Mouse (Mus musculus) neural tube, embryonic 13.5 days (tissue): Measurements from ENCODE around the gene Fbxl16. TPM values are rescaled to one million over a fixed set of nuclear protein-coding genes. Genes with fewer than 3 reads are reported as not detected.
"Not testable (repeated sequence)": the region's sequence is repeated elsewhere in the genome, so short reads cannot be mapped to it uniquely, and the experiment has no call there.

Source experiments
- ATAC-seq: fragments of 200-750 bp; cut with Nextera tagmentation; 2 replicates; pipeline ENCODE4 v1.8.0; 2017; ENCODE audit warnings: low read depth, mild to moderate bottlenecking, moderate TSS enrichment, moderate library complexity
- H3K27ac ChIP-seq: fragments of 300-500 bp; sonication (generic); replicated peaks from 2 replicates; pipeline ENCODE4 v1.5.1; 2015; ENCODE audit warnings: moderate library complexity, mild to moderate bottlenecking, inconsistent platforms
- H3K27me3 ChIP-seq: fragments of 300-500 bp; sonication (generic); 2 replicates; pipeline ENCODE4 v1.6.1; 2015; ENCODE audit warnings: mild to moderate bottlenecking, inconsistent platforms
- H3K36me3 ChIP-seq: fragments of 300-500 bp; sonication (generic); 2 replicates; pipeline ENCODE4 v1.6.1; 2015; ENCODE audit warnings: mild to moderate bottlenecking, inconsistent platforms
- H3K4me1 ChIP-seq: fragments of 300-500 bp; sonication (generic); replicated peaks from 2 replicates; pipeline ENCODE4 v1.6.1; 2015; ENCODE audit warnings: inconsistent platforms
- H3K4me2 ChIP-seq: fragments of 300-500 bp; sonication (generic); 2 replicates; pipeline ENCODE4 v1.6.1; 2015; ENCODE audit warnings: inconsistent platforms, mild to moderate bottlenecking, moderate library complexity
- H3K4me3 ChIP-seq: fragments of 300-500 bp; sonication (generic); 2 replicates; pipeline ENCODE4 v1.5.1; 2015; ENCODE audit warnings: mild to moderate bottlenecking, inconsistent platforms
- H3K9ac ChIP-seq: fragments of 300-500 bp; sonication (generic); 2 replicates; pipeline ENCODE4 v1.6.1; 2015; ENCODE audit warnings: moderate library complexity, mild to moderate bottlenecking, inconsistent platforms
- H3K9me3 ChIP-seq: fragments of 300-500 bp; sonication (generic); 2 replicates; pipeline ENCODE4 v1.6.1; 2016; ENCODE audit warnings: inconsistent platforms
- WGBS: fragments of 180-500 bp; shearing (Covaris S2); methylation state at CpG from one replicate; pipeline ENCODE4 v1.1.7; 2015; 5-methylcytosine and 5-hydroxymethylcytosine counted together
- polyA plus RNA-seq: library from polyadenylated mRNA; unstranded; fragments of >200 nt; fragmentation: Nextera tagmentation; extraction: Ambion mirVana; gene quantifications from 2 replicates; pipeline ENCODE4 v1.2.1, GENCODE M21; 2015

The Fbxl16 gene
- polyA plus RNA-seq, 1 experiment from 2014 or later = 31.8 TPM

GRCm38 (mm10) chr17:25796951-25797369 lies 11.9 kb upstream of the Fbxl16 start, which contains the start of gene Metrn:
Metrn (minus strand) TSS chr17:25797136.
- Histone ChIP-seq H3K4me1 (peaks cover 53% of the 10 kb centered on the region), H3K9me3 (no peaks in the 10 kb centered on the region), H3K27ac (peak within 1 kb of the TSS; percentile 81), H3K4me2 (peak within 1 kb of the TSS; percentile 92), H3K4me3 (peak within 1 kb of the TSS; percentile 65), H3K9ac (peak within 1 kb of the TSS; percentile 73), H3K27me3 (no peaks in the 10 kb centered on the region), H3K36me3 (no peaks in the 10 kb centered on the region)
- under 1% methylated on average over 35 of the region's 35 CpGs for WGBS
- peak; percentile 71 for ATAC-seq

- H3K36me3 ChIP-seq = no peaks in the 10 kb centered on the region
- no peak overlapping the region for H3K4me2 ChIP-seq
- H3K4me1 ChIP-seq = peaks cover 40% of the 10 kb centered on the region
- H3K4me3 ChIP-seq = no peak overlapping the region
- H3K9ac ChIP-seq = no peak overlapping the region
- H3K9me3 ChIP-seq = no peaks in the 10 kb centered on the region
- 8% methylated on average over 6 of the region's 6 CpGs for WGBS
- no peak overlapping the region for H3K27ac ChIP-seq
- H3K27me3 ChIP-seq = no peaks in the 10 kb centered on the region
- ATAC-seq = no peak
These were observed 7.9 kb upstream of the Fbxl16 start for GRCm38 (mm10) chr17:25801029-25801428.

- H3K4me1 ChIP-seq = peaks cover 25% of the 10 kb centered on the region
- H3K27me3 ChIP-seq = no peaks in the 10 kb centered on the region
- H3K27ac ChIP-seq = peak overlapping the region; percentile 88
- no peaks in the 10 kb centered on the region for H3K9me3 ChIP-seq
- 7% methylated on average over 10 of the region's 10 CpGs for WGBS
- peak overlapping the region; percentile 38 for H3K4me2 ChIP-seq
- no peaks in the 10 kb centered on the region for H3K36me3 ChIP-seq
- H3K9ac ChIP-seq = peak overlapping the region; percentile 58
- ATAC-seq = peak; percentile 90
- peak overlapping the region; percentile 5; the same call in 1 of the 2 replicates for H3K4me3 ChIP-seq
These were observed 5.9 kb upstream of the Fbxl16 start for GRCm38 (mm10) chr17:25802825-25803517.

GRCm38 (mm10) chr17:25806507-25806906 lies 2.4 kb upstream of the Fbxl16 start:
- no peak for ATAC-seq
- H3K9me3 ChIP-seq = no peaks in the 10 kb centered on the region
- 0 out of 2 replicates have a peak, but pooled peaks cover 5% of the 10 kb centered on the region for H3K27me3 ChIP-seq
- 69% methylated on average over 4 of the region's 4 CpGs for WGBS
- no peak overlapping the region for H3K4me3 ChIP-seq
- H3K36me3 ChIP-seq = no peaks in the 10 kb centered on the region
- H3K4me2 ChIP-seq = no peak overlapping the region
- peaks cover 52% of the 10 kb centered on the region for H3K4me1 ChIP-seq
- H3K27ac ChIP-seq = no peak overlapping the region
- H3K9ac ChIP-seq = no peak overlapping the region

- not testable (repeated sequence) for H3K36me3 ChIP-seq, H3K4me2 ChIP-seq, H3K4me3 ChIP-seq, ATAC-seq, H3K27ac ChIP-seq, H3K9ac ChIP-seq, H3K9me3 ChIP-seq, H3K27me3 ChIP-seq
- WGBS = 61% methylated on average over 2 of the region's 2 CpGs
- peaks cover 56% of the 10 kb centered on the region for H3K4me1 ChIP-seq
These were observed 1.4 kb upstream of the Fbxl16 start for GRCm38 (mm10) chr17:25807452-25807851.

GRCm38 (mm10) chr17:25808028-25808427 lies 857 bp upstream of the Fbxl16 start:
- no peak for ATAC-seq
- peak overlapping the region; percentile 97 for H3K4me2 ChIP-seq
- 31% methylated on average over 5 of the region's 5 CpGs for WGBS
- peaks cover 56% of the 10 kb centered on the region for H3K4me1 ChIP-seq
- H3K27me3 ChIP-seq = peaks cover 5% of the 10 kb centered on the region; the same call in 1 of the 2 replicates
- H3K9me3 ChIP-seq = no peaks in the 10 kb centered on the region
- H3K9ac ChIP-seq = peak overlapping the region; percentile 99
- 0 out of 2 replicates have a peak, but pooled peaks cover 3% of the 10 kb centered on the region for H3K36me3 ChIP-seq
- H3K27ac ChIP-seq = peak overlapping the region; percentile 98
- peak overlapping the region; percentile 91 for H3K4me3 ChIP-seq

GRCm38 (mm10) chr17:25809606-25810340 lies 888 bp downstream of the Fbxl16 start:
- H3K4me1 ChIP-seq = peaks cover 53% of the 10 kb centered on the region
- ATAC-seq = peak; percentile 66

GRCm38 (mm10) chr17:25810890-25811289 lies 2.0 kb downstream of the Fbxl16 start:
- 81% methylated on average over 4 of the region's 4 CpGs for WGBS
- peak overlapping the region; percentile 99 for H3K9ac ChIP-seq
- no peaks in the 10 kb centered on the region for H3K9me3 ChIP-seq
- H3K36me3 ChIP-seq = 0 out of 2 replicates have a peak, but pooled peaks cover 3% of the 10 kb centered on the region
- peak overlapping the region; percentile 97 for H3K4me2 ChIP-seq
- ATAC-seq = no peak
- H3K27ac ChIP-seq = no peak overlapping the region
- H3K4me3 ChIP-seq = peak overlapping the region; percentile 91; the same call in 1 of the 2 replicates
- peaks cover 53% of the 10 kb centered on the region for H3K4me1 ChIP-seq
- peaks cover 5% of the 10 kb centered on the region; the same call in 1 of the 2 replicates for H3K27me3 ChIP-seq

More at GRCm38 (mm10) chr17:25809606-25810340, 888 bp downstream of the Fbxl16 start:
- 4% methylated on average over 25 of the region's 25 CpGs for WGBS
- H3K36me3 ChIP-seq = 0 out of 2 replicates have a peak, but pooled peaks cover 3% of the 10 kb centered on the region
- peak overlapping the region; percentile 98 for H3K27ac ChIP-seq
- H3K9ac ChIP-seq = peak overlapping the region; percentile 99
- no peaks in the 10 kb centered on the region for H3K9me3 ChIP-seq
- peak overlapping the region; percentile 91 for H3K4me3 ChIP-seq
- H3K27me3 ChIP-seq = peaks cover 5% of the 10 kb centered on the region; the same call in 1 of the 2 replicates
- H3K4me2 ChIP-seq = peak overlapping the region; percentile 97

GRCm38 (mm10) chr17:25813471-25813870 lies 4.6 kb downstream of the Fbxl16 start:
- H3K36me3 ChIP-seq = peaks cover 26% of the 10 kb centered on the region
- H3K4me3 ChIP-seq = peak overlapping the region; percentile 21
- no peak overlapping the region; the same call in 1 of the 2 replicates for H3K27ac ChIP-seq
- H3K4me2 ChIP-seq = peak overlapping the region; percentile 47
- ATAC-seq = no peak
- H3K9ac ChIP-seq = peak overlapping the region; percentile 53
- under 1% methylated on average over 20 of the region's 20 CpGs for WGBS
- peaks cover 18% of the 10 kb centered on the region for H3K27me3 ChIP-seq
- peaks cover 47% of the 10 kb centered on the region for H3K4me1 ChIP-seq
- H3K9me3 ChIP-seq = no peaks in the 10 kb centered on the region

GRCm38 (mm10) chr17:25817662-25818061 lies 8.8 kb downstream of the Fbxl16 start:
- H3K9ac ChIP-seq = no peak overlapping the region
- ATAC-seq = no peak
- no peak overlapping the region for H3K4me2 ChIP-seq
- peaks cover 16% of the 10 kb centered on the region for H3K4me1 ChIP-seq
- 88% methylated on average over 11 of the region's 11 CpGs for WGBS
- H3K27ac ChIP-seq = no peak overlapping the region
- no peak overlapping the region for H3K4me3 ChIP-seq
- peaks cover 39% of the 10 kb centered on the region for H3K36me3 ChIP-seq
- no peaks in the 10 kb centered on the region for H3K9me3 ChIP-seq
- H3K27me3 ChIP-seq = peaks cover 39% of the 10 kb centered on the region

GRCm38 (mm10) chr17:25818851-25819780 lies 10.2 kb downstream of the Fbxl16 start:
- 7% methylated on average over 46 of the region's 46 CpGs for WGBS
- Histone ChIP-seq H3K4me3 (no peak overlapping the region), H3K36me3 (peaks cover 39% of the 10 kb centered on the region), H3K9me3 (no peaks in the 10 kb centered on the region), H3K27ac (no peak overlapping the region), H3K4me1 (peaks cover 11% of the 10 kb centered on the region), H3K4me2 (no peak overlapping the region), H3K27me3 (peaks cover 39% of the 10 kb centered on the region), H3K9ac (no peak overlapping the region)
- ATAC-seq = no peak
